Mouse (Mus musculus): ENCODE measurements at regions not wholly inside any gene's neighbourhood (a gene's known extent, or its start where the extent isn't known, plus 50 kb on each side); places are given as distances from the start of the nearest gene placed in this dataset.

DNA sequence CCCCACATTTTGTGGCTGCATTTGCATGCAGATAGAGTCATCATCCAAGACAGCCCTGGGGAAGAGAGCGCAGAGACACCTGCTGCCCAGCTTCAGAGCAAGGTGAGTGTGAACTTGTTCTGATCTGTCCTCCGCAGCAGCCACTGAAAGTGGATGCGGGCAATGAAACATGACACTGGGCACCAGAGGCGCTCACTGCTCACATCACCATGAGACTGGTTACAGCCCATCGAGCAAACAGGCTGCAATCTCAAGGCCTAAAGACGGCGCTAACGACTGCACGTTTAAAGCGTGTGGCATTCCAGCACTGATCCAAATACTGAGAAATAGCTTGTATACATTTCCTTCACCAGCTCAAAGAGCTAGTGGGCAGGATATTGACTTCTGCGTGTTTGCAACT is 65.8 kb downstream of the Barhl2 start:
- in situ Hi-C loops (cut with MboI; ENCODE audit: unreplicated experiment in 2 of 2), result no loop called here

DNA sequence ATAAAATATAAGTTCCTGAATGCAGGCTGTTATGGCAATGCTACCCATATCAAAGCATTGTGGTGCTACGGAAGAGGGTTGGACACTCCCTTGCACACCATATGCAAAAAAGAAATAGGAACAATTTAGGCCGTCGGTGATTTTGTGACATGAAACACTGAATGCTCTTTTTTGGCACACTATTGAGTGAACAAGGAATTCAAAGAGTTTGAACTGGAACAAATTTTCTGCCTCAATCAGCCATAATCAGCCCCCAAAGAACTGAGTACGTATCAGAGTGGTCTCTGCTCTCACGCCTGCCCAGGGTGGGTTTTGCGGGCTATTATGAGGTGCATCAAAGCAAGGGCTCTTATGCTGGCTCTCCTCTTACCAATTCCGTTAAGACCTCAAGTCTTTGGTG is 71.3 kb downstream of the Barhl2 start:
- in situ Hi-C loops (cut with MboI; ENCODE audit: unreplicated experiment in 2 of 2), result no loop called here

DNA sequence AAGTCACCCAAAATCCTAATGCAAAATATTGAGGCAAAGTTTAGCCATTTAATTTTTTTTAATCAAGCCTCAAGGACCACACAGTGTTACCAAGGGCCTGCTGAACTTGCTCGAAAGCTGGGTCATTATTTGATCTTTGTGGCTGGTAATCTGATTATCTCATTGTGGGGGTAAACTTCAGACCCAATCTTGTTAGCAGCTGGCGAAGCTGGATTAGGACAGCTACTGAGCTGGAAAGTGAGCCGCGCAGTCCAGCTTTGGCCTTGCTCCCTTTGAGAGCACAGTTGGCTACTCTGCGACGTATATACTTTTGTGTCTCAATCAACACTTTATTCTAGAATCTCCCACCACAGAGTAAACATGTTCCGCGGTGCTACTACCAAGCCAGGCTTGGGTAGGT is 72.1 kb downstream of the Barhl2 start:
- in situ Hi-C loops (cut with MboI; ENCODE audit: unreplicated experiment in 2 of 2), result no loop called here

DNA sequence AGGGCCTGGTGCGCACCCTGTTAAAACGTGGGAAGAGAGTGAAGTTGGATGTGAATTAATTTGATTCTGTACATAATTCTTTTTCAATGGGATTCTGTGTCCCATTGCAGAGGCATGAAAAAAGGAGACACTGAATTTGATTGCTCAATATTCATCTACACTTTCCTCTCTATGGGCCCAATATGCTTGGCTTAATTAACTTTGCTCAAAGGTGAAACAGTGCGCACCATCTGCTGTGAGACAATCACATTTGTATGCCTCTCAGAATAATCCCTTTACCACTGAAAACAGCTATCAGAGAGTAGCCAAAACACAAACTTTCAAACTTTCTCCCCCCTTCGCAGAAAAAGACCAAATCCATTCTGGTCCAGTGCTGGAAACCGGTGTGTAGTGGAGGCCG is 72.7 kb downstream of the Barhl2 start:
- in situ Hi-C loops (cut with MboI; ENCODE audit: unreplicated experiment in 2 of 2), result no loop called here

DNA sequence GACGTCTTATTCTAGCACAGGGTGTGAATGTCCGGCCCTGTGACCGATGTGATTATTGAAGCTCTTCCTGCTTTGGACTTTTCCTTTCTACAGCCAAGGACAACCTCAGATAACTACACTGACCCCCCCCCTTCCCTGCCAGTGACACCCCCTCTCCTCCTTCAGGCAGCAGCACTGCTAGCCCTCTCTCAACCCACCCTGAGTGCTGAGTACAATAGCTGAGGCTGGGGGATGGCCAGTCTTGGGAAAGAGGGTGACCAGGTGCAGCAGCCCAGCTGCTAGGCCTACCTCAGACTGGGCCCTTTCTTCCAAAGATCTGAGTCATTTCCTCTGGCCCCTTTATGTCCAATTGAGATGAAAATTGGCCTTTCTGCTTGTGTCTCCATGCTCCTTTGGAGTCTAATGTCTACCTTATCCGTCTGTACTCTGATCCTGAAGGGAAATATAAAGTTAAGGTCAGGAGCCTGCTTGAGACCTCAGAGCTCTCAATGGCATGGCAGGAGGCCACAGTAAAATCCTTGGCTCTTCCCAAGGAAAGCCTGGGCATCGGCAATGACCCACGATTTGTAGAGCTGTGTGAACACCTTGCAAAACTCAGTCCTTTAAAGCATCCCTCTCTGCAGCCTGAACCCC is 73.7 kb downstream of the Barhl2 start:
- in situ Hi-C loops (cut with MboI; ENCODE audit: unreplicated experiment in 2 of 2), result no loop called here

DNA sequence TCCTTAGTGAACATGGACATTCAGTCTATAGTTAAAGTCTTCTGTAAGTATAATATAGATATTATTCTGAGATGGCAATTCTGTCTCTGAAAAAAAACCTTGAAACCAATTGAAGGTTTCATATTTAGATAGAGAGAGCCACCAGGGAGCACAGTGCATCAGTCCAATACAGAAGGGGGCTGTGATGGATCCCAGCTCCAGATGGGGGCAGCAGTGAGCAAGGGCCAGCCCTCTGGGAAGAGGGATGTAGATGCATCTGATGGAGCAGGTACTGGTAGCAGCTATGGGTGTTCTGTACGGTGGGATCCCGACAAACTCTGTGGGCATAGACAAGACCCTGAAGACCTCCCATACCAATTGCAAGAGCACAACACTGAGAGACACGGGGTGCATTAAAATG is 76.0 kb downstream of the Barhl2 start:
- in situ Hi-C loops (cut with MboI; ENCODE audit: unreplicated experiment in 2 of 2), result no loop called here

DNA sequence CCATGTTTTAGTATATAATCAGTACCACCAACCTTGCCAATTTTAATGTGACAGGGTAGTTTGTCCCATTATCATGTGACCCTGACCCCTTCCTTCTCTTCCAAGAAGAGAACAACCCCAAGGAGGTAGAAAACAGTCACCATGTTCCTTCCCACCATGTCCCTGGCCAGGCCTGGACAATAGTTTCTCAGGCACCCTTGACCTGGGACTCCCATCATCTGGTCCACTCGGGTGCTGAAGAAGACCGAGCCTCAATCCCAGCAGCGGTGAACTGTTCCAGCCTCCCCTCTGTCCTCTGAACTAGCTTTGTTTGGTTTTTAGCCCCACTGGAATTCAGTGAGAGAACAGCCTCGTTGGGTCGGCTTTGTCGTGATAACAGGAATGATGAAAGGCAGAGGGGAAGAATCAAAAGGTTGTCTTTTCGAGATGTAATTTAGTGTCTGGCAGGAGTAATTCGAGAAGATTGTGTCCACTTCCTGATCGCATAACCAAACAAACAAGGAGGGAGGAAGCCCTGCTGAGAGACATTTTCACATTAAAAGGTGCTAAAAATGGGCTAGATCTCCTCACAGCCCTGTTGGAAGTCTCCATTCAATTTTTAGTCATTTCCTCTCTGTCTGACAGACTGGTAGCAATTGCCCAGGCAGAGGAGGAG is 77.2 kb downstream of the Barhl2 start:
- in situ Hi-C loops (cut with MboI; ENCODE audit: unreplicated experiment in 2 of 2), result no loop called here

DNA sequence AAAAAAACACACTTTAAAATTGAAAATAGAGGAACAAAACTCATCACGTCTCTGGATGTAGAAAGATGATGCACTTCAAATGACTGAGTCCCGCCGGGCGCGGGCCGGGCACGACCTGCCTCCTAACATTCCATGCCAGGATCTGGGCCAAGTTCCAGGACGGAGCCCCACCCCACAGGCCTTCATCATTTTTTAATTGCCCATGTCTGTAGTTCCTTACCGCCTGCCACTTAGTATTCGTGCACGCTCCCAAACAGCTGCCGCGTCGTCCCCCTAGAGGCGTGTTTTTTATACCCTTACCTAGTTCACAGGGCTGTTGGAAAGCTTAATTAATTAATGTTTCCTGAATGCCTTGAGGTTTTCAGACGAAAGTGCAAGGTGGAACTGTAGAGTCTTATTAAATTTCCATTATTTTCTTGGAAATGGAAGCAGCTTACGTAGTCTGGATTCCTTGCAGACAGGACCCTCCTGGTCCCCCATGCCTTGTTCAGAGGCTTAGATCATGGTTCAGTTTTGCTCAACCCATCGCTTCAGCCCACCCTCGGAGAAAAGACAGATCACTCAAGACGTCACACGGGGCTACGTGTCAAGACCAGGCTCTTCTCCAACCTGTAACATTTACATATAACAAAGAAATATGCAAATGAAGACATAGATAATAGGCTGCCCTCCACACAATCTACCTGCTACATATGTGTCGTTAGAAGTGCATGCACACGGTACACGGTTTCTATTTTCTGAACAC is 81.0 kb downstream of the Barhl2 start:
- in situ Hi-C loops (cut with MboI; ENCODE audit: unreplicated experiment in 2 of 2), result no loop called here

DNA sequence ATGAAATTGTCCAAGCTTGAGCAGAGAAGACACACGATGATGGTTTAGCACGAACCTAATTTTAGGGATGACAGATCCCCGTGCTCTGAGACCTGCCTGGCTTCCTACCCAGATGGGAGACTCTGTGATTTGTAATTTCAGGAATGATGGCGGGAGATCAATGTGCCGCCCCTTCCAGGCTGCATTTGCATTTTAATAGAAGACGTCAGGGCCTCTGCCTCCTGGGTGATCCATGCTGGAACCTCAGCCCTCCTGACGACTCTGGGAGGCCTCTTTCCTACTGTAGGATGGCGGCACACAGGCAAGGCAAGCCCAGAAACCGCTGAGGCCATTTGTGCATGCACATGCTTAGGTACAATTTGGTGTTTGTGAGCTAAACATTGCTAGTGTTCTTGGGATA is 90.1 kb downstream of the Barhl2 start:
- in situ Hi-C loops (cut with MboI; ENCODE audit: unreplicated experiment in 2 of 2), result loop anchor here (10.0 to 25.0 kb wide), 2 partner anchors 417 to 419 kb away; no protein-coding TSS in a partner anchor

DNA sequence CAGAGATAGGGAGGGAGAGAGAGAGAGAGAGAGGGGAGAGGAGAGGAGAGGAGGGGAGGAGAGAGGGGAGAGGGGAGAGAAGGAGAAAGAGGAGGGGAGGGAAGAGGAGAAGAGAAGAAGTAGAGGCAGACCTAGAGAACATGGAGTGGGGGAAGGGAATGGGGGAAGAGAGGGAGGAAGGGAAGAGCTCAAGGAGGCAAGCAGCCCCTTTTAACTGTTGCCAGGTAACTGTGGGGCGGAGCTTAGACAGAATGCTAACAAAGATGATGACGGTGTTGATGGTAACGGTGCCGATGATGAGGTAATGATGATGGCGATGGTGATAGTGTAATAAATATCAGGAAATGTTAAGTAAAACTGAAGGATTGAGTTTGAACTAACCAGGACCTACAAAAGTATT is 90.7 kb downstream of the Barhl2 start:
- in situ Hi-C loops (cut with MboI; ENCODE audit: unreplicated experiment in 2 of 2), result loop anchor here (10.0 to 25.0 kb wide), 2 partner anchors 417 to 420 kb away; no protein-coding TSS in a partner anchor

DNA sequence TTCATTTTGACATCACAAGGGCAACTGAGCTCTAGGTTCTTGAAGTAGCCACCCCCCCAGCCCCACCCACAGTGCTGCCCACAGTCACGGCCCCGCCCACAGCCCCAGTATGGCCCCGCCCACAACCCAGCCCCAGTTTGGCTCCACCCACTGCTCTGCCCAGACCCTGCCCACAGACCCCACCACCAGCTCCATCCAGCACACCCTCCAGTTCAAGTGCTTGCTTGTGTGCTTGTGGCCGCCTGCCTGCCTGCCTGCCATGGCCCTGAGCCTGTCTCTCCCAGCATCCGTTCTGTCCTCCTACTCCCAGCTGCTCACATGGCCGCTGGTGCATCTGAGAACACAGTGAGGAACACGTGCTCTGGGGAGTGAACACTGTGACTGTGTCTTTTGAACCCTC is 92.0 kb downstream of the Barhl2 start:
- in situ Hi-C loops (cut with MboI; ENCODE audit: unreplicated experiment in 2 of 2), result loop anchor here (10.0 to 25.0 kb wide), 2 partner anchors 419 to 421 kb away; no protein-coding TSS in a partner anchor

DNA sequence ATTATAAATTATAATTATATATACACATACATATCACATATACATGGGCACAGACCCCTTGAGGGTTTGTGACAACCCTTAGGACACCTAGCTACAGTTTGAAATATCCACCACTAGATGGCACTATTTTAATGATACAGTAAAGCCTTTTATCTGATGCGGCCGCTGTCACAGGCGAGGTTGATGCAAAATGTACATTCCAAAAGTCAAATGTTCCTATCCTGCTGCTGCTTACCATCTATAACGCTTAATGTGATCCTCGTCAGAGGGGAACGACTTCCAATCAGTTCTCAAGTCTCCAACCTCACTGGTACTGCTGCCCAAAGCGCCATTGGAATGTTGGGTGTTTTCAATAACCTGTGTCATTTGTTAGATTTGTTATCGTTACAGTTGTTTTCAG is 92.9 kb downstream of the Barhl2 start:
- in situ Hi-C loops (cut with MboI; ENCODE audit: unreplicated experiment in 2 of 2), result loop anchor here (10.0 to 25.0 kb wide), 2 partner anchors 420 to 422 kb away; no protein-coding TSS in a partner anchor

DNA sequence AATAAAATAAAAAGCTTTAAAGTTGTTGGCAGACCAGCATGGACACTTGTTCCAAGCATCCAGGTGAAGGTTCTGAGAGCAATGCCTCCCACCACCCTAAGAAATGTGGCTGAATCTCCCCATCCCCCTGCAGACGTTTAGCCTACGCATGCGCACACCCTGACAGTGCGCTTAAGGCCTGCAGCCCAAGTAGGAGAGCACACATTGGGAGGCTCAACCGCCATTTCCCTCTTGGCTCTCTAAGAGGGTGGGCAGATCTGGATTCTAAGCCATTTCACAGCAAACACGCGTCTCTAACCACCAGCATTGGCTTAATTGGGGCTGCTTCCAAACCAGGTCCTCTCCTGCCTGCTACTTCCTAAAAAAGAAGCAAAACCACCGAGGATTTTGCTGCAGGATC is 106.6 kb downstream of the Barhl2 start:
- in situ Hi-C loops (cut with MboI; ENCODE audit: unreplicated experiment in 2 of 2), result loop anchor here in 1 of 2 experiments (25.0 kb wide), 1 partner anchor 436 kb away; no protein-coding TSS in a partner anchor

DNA sequence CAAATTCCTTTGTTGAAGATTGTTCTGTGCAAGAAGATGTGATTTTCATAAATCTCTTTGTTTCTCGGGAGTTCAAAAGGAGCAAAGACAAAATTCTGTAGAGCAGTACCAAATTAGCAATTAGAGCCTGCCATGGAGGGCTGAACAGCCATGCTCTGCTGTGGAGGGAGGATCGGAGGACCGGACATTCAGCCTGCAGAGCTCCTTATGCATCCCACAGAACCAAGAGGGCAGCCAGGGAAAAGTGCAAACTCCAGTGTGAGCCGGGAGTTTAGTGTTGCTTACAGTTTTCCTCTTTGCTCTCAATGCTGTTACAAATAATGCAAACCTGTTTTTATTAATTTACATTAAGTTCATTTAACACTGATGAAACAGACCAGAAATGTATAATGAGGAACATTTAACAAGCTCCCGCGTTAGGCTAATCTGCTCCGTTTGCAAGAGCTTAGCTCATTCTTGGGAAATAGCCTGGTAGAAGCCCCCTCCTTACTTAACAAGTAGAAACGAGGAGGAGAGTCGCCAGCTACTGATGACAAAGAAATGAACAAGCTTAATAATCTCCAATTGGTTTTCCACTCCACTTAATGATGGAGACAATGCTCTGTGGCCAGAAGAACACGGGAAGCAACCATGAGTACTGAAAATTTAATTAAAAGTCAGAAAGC is 108.0 kb downstream of the Barhl2 start:
- in situ Hi-C loops (cut with MboI; ENCODE audit: unreplicated experiment in 2 of 2), result loop anchor here in 1 of 2 experiments (25.0 kb wide), 1 partner anchor 437 kb away; no protein-coding TSS in a partner anchor

DNA sequence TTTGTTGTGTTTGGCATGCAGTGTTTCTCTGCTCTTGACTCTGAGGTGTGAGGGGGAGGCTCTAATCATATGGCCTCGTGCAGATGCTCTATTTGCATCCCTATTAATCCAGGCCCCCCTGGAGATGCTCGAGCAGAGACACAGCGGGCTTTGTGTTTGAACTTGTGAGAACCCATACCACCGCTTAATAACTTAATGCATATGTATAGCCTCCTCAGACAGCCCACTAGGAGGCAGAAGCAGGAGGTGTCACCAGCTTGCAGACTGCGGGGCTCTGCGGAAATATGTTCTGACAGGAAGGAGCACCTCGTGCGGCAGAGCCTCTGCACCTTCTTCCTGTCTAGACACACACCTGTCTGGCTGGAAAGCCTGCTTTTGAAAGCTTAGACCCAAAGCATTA is 113.7 kb downstream of the Barhl2 start:
- in situ Hi-C loops (cut with MboI; ENCODE audit: unreplicated experiment in 2 of 2), result no loop called here

DNA sequence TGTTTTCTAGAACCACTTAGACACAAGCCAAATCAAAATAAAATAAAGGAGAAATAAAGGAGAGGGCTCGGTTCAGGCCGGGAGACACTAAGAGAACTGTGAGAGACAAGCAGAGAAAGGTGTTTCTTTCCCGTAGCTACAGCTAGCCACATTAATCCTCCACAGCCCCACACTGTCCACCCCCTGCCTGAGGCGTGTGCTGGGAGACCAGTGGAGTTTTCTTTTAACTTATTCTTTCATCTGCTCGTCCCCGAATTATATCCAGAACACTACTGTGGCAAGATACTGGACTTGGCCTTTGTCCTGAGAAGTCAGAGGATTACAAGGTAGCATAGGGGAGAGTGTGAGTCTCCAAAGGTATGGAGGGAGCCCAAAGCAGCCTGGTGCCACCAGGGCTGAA is 114.4 kb downstream of the Barhl2 start:
- in situ Hi-C loops (cut with MboI; ENCODE audit: unreplicated experiment in 2 of 2), result no loop called here

DNA sequence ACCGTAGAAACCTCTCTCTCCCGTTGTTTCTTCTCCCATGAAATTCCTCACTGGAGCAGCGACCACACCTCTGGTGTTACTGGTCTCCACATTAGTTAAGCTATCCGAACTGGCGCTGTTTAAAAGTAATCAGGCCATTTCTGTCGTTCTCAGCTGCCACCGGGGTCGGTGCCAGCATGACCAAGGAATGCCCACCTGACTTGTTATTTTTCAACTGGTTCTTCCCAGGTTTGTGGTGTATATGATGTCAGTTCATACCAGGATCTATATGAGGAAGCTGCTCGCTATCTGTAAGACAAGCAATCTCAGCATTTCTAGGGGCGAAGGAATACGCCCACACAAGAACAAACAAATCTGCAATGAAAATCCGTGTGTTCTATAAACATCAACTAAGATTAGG is 116.6 kb downstream of the Barhl2 start:
- in situ Hi-C loops (cut with MboI; ENCODE audit: unreplicated experiment in 2 of 2), result no loop called here

DNA sequence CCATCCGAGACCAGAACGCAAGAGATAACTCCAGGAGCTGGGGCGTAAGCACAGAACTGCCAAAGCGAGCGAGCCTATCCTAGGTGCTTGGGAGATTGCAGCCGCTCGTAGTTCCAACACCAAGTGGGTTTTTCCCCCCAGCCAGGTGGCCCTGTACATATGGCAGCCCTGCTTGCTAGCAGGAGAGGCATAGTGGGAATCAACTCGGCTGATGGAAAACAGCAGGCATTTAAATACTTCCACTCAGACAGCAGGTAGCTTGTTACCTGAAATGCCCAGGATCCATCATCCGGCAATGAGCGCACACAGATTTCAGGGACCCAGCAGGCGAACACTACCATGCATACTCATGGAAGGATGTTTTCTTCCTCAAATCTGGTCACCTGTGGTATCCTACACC is 122.3 kb downstream of the Barhl2 start:
- in situ Hi-C loops (cut with MboI; ENCODE audit: unreplicated experiment in 2 of 2), result no loop called here

DNA sequence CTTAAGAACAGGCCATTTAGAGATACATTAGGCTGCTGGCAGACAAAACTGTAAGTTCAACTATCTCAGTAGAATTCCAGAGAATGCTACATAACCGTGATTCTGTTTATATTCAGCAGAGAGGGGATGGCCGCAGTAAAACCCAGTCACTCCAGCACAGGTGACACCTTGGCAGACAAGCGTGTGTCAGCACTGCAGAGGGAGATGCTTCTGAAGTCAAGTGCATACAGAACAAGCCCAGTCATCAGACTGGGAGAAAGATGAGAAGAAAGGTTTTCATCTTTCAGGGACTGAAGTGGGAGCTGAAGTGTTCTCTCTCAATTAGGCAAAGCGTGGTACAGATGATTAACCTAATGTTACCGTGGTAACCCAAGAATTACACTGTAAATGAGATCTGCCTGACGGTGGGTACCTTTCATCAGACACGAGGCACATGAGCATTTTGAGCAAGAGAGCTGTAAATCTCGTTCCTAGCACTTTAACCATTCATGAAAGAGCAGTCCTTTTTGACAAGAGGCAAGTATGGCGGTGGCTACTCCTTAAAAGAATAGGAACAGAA is 130.3 kb downstream of the Barhl2 start:
- in situ Hi-C loops (cut with MboI; ENCODE audit: unreplicated experiment in 2 of 2), result no loop called here

DNA sequence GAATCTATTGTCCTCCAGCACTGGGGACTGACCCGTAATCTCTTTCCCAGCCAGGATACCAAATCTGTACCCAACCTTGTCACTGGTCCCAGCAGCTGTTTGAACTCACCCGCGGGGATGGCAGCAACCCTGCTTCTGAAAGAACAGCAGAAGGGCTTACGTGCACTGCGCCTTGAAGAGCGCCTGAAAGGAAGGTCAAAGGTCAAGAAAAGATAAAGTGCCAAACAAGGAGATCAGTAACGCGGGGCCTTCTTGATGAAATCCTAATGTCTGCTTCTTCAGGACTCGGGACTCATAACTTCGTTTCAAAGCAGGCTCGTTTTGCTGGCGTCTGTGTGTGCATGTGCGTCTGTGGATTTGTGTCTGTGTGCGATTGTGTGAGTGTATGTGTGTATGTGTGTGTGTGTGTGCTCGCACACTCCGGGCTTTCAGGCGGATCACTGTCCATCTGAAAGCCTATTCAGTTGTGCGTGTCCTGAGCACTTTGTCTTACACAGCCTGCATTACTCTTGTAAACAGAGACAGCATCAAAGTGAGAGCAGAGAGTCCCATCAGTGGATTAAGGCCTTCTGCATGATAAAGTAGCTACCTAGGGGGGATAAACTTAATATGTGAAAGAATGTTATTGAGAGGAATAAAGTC is 135.3 kb downstream of the Barhl2 start:
- in situ Hi-C loops (cut with MboI; ENCODE audit: unreplicated experiment in 2 of 2), result no loop called here
